Mouse (Mus musculus): Measurements from ENCODE around the gene Gm21994.
"Not testable (repeated sequence)": the region's sequence is repeated elsewhere in the genome, so short reads cannot be mapped to it uniquely, and the experiment has no call there.

The Gm21994 gene
- long read RNA-seq, experiment 1, result 0 reads
- long read RNA-seq, experiment 2, result 0 reads

- intact Hi-C loops (cut with DNase I), result not testable (repeated sequence)
Measured at GRCm38 (mm10) chr2:150255491-150255890, at the start of gene Gm21994. Gene Gm21994, minus strand, starts transcription at chr2:150255591.

GRCm38 (mm10) chr2:150299096-150299495 lies 43.7 kb upstream of the Gm21994 start:
- intact Hi-C loops (cut with DNase I), result no loop called here

- intact Hi-C loops (cut with DNase I), result no loop called here
Measured at GRCm38 (mm10) chr2:150293669-150294068, 38.3 kb upstream of the Gm21994 start.

GRCm38 (mm10) chr2:150257291-150257690 lies 1.9 kb upstream of the Gm21994 start, which contains the start of gene Gm14124:
Gene Gm14124, plus strand, starts transcription at chr2:150257517.
- intact Hi-C loops (cut with DNase I), result not testable (repeated sequence)

GRCm38 (mm10) chr2:150256861-150257260 lies 1.5 kb upstream of the Gm21994 start:
- intact Hi-C loops (cut with DNase I), result not testable (repeated sequence)

- intact Hi-C loops (cut with DNase I), result loop anchor here (10.0 kb wide), 1 partner anchor 82 kb away; the partner anchor contains the start of gene Gm10130
Measured at GRCm38 (mm10) chr2:150243211-150243610, 12.2 kb downstream of the Gm21994 start.

GRCm38 (mm10) chr2:150223263-150223662 lies 32.1 kb downstream of the Gm21994 start:
- intact Hi-C loops (cut with DNase I), result not testable (repeated sequence)

- intact Hi-C loops (cut with DNase I), result loop anchor here (5.0 kb wide), 1 partner anchor 234 kb away; the partner anchor contains the start of gene Zfp442
Measured at GRCm38 (mm10) chr2:150218363-150218725, 37.0 kb downstream of the Gm21994 start.

GRCm38 (mm10) chr2:150217600-150218362 lies 37.6 kb downstream of the Gm21994 start, which contains the start of gene Zfp937:
Gene Zfp937, plus strand, starts transcription at chr2:150218073.
- intact Hi-C loops (cut with DNase I), result loop anchor here (5.0 kb wide), 1 partner anchor 235 kb away; the partner anchor contains the start of gene Zfp442
